Mouse (Mus musculus): Measurements from ENCODE around the gene Jag1. TPM values are rescaled to one million over a fixed set of nuclear protein-coding genes. Genes with fewer than 3 reads are reported as not detected.

Jag1 gene
- polyA plus RNA-seq, 2 experiments = 0.54 to 0.67 TPM

GRCm38 (mm10) chr2:137110214-137110898 is 6.1 kb downstream of the Jag1 start:
- H3K4me3 ChIP-seq (ENCODE audit: insufficient read depth in 1 of 2, low read depth in 2 of 2, low read length in 2 of 2) = no peak overlapping the region
- no peak overlapping the region for H3K4me2 ChIP-seq (ENCODE audit: low read depth)
- no peaks in the 10 kb centered on the region for H3K9me3 ChIP-seq (ENCODE audit: control insufficient read depth, low read length)
- 41% methylated on average over 4 of the region's 4 CpGs for WGBS (ENCODE audit: insufficient replicate concordance)
- H3K4me1 ChIP-seq (replicated peaks; ENCODE audit: control insufficient read depth in 2 of 2, insufficient read depth in 2 of 2, low read length in 1 of 2) = no peaks in the 10 kb centered on the region
- TF ChIP-seq EP300 (IDR thresholded peaks at IDR 0.05; ENCODE audit: low read depth) (no peak), CTCF (IDR thresholded peaks at IDR 0.05; ENCODE audit: low read depth) (no peak)
- H3K36me3 ChIP-seq (replicated peaks; ENCODE audit: control insufficient read depth, insufficient read depth, low read depth) = no peaks in the 10 kb centered on the region
- H3K9ac ChIP-seq (replicated peaks) = no peak overlapping the region
- peaks cover 19% of the 10 kb centered on the region for H3K27me3 ChIP-seq (ENCODE audit: control insufficient read depth, insufficient read depth, low read length)
- ATAC-seq (ENCODE audit: insufficient read depth) = no peak
- H3K27ac ChIP-seq = no peak overlapping the region
- DNase-seq (ENCODE audit: low read depth in 3 of 3, low spot score in 3 of 3) = no peak

- Histone ChIP-seq H3K27me3 (ENCODE audit: control insufficient read depth, insufficient read depth, low read length) (peaks cover 11% of the 10 kb centered on the region), H3K27ac (no peak overlapping the region), H3K36me3 (replicated peaks; ENCODE audit: control insufficient read depth, insufficient read depth, low read depth) (no peaks in the 10 kb centered on the region), H3K9ac (replicated peaks) (no peak overlapping the region), H3K4me3 (ENCODE audit: insufficient read depth in 1 of 2, low read depth in 2 of 2, low read length in 2 of 2) (no peak overlapping the region), H3K4me1 (replicated peaks; ENCODE audit: control insufficient read depth in 2 of 2, insufficient read depth in 2 of 2, low read length in 1 of 2) (no peaks in the 10 kb centered on the region), H3K9me3 (ENCODE audit: control insufficient read depth, low read length) (no peaks in the 10 kb centered on the region), H3K4me2 (ENCODE audit: low read depth) (no peak overlapping the region)
- TF ChIP-seq EP300 (IDR thresholded peaks at IDR 0.05; ENCODE audit: low read depth) (no peak), CTCF (IDR thresholded peaks at IDR 0.05; ENCODE audit: low read depth) (no peak)
- DNase-seq (ENCODE audit: low read depth in 3 of 3, low spot score in 3 of 3) (no peak), ATAC-seq (ENCODE audit: insufficient read depth) (no peak)
- WGBS (ENCODE audit: insufficient replicate concordance) = 37% methylated on average over 15 of the region's 15 CpGs
These were observed 6.9 kb downstream of the Jag1 start for GRCm38 (mm10) chr2:137109321-137110213.

GRCm38 (mm10) chr2:137107946-137108345 is 8.5 kb downstream of the Jag1 start:
- no peaks in the 10 kb centered on the region for H3K36me3 ChIP-seq (replicated peaks; ENCODE audit: control insufficient read depth, insufficient read depth, low read depth)
- no peak for DNase-seq (ENCODE audit: low read depth in 3 of 3, low spot score in 3 of 3)

GRCm38 (mm10) chr2:137107203-137107602 is 9.2 kb downstream of the Jag1 start:
- H3K27ac ChIP-seq = no peak overlapping the region
- no peak overlapping the region for H3K9ac ChIP-seq (replicated peaks)
- H3K4me1 ChIP-seq (replicated peaks; ENCODE audit: control insufficient read depth in 2 of 2, insufficient read depth in 2 of 2, low read length in 1 of 2) = no peaks in the 10 kb centered on the region
- no peak for ATAC-seq (ENCODE audit: insufficient read depth)
- TF ChIP-seq CTCF (IDR thresholded peaks at IDR 0.05; ENCODE audit: low read depth) (no peak), EP300 (IDR thresholded peaks at IDR 0.05; ENCODE audit: low read depth) (no peak)
- H3K36me3 ChIP-seq (replicated peaks; ENCODE audit: control insufficient read depth, insufficient read depth, low read depth) = no peaks in the 10 kb centered on the region
- H3K4me2 ChIP-seq (ENCODE audit: low read depth) = no peak overlapping the region
- no peaks in the 10 kb centered on the region for H3K9me3 ChIP-seq (ENCODE audit: control insufficient read depth, low read length)
- 64% methylated on average over 4 of the region's 4 CpGs for WGBS (ENCODE audit: insufficient replicate concordance)
- no peaks in the 10 kb centered on the region for H3K27me3 ChIP-seq (ENCODE audit: control insufficient read depth, insufficient read depth, low read length)
- no peak overlapping the region for H3K4me3 ChIP-seq (ENCODE audit: insufficient read depth in 1 of 2, low read depth in 2 of 2, low read length in 2 of 2)
- DNase-seq (ENCODE audit: low read depth in 3 of 3, low spot score in 3 of 3) = no peak

More at GRCm38 (mm10) chr2:137107946-137108345, 8.5 kb downstream of the Jag1 start:
- ATAC-seq (ENCODE audit: insufficient read depth) = no peak
- TF ChIP-seq EP300 (IDR thresholded peaks at IDR 0.05; ENCODE audit: low read depth) = no peak
- no peak for TF ChIP-seq CTCF (IDR thresholded peaks at IDR 0.05; ENCODE audit: low read depth)
- WGBS (ENCODE audit: insufficient replicate concordance) = 54% methylated on average over 8 of the region's 8 CpGs
- Histone ChIP-seq H3K9ac (replicated peaks) (no peak overlapping the region), H3K4me3 (ENCODE audit: insufficient read depth in 1 of 2, low read depth in 2 of 2, low read length in 2 of 2) (no peak overlapping the region), H3K27me3 (ENCODE audit: control insufficient read depth, insufficient read depth, low read length) (no peaks in the 10 kb centered on the region), H3K4me1 (replicated peaks; ENCODE audit: control insufficient read depth in 2 of 2, insufficient read depth in 2 of 2, low read length in 1 of 2) (no peaks in the 10 kb centered on the region), H3K9me3 (ENCODE audit: control insufficient read depth, low read length) (no peaks in the 10 kb centered on the region), H3K27ac (no peak overlapping the region), H3K4me2 (ENCODE audit: low read depth) (no peak overlapping the region)

- DNase-seq (ENCODE audit: low read depth in 3 of 3, low spot score in 3 of 3) = no peak
- no peak for TF ChIP-seq CTCF (IDR thresholded peaks at IDR 0.05; ENCODE audit: low read depth)
- no peak for TF ChIP-seq EP300 (IDR thresholded peaks at IDR 0.05; ENCODE audit: low read depth)
- H3K9ac ChIP-seq (replicated peaks) = no peak overlapping the region
- WGBS (ENCODE audit: insufficient replicate concordance) = 55% methylated on average over 5 of the region's 5 CpGs
- H3K27ac ChIP-seq = no peak overlapping the region
- H3K36me3 ChIP-seq (replicated peaks; ENCODE audit: control insufficient read depth, insufficient read depth, low read depth) = no peaks in the 10 kb centered on the region
- no peak for ATAC-seq (ENCODE audit: insufficient read depth)
- no peaks in the 10 kb centered on the region for H3K9me3 ChIP-seq (ENCODE audit: control insufficient read depth, low read length)
- H3K4me1 ChIP-seq (replicated peaks; ENCODE audit: control insufficient read depth in 2 of 2, insufficient read depth in 2 of 2, low read length in 1 of 2) = peaks cover 0 to 2% of the 10 kb centered on the region in 2 experiments; a peak in 1 of 4 replicates
- no peaks in the 10 kb centered on the region for H3K27me3 ChIP-seq (ENCODE audit: control insufficient read depth, insufficient read depth, low read length)
- H3K4me2 ChIP-seq (ENCODE audit: low read depth) = no peak overlapping the region
- no peak overlapping the region for H3K4me3 ChIP-seq (ENCODE audit: insufficient read depth in 1 of 2, low read depth in 2 of 2, low read length in 2 of 2)
These were observed 15.4 kb downstream of the Jag1 start for GRCm38 (mm10) chr2:137101074-137101473.
